Mouse (Mus musculus): ENCODE data around the gene Eri2. TPM values are rescaled to one million over a fixed set of nuclear protein-coding genes. Genes with fewer than 3 reads are reported as not detected.

The Eri2 gene
- total RNA-seq (2022), result 1 to 10 TPM; 1.4 to 2.8 (median 2.1) TPM

DNA sequence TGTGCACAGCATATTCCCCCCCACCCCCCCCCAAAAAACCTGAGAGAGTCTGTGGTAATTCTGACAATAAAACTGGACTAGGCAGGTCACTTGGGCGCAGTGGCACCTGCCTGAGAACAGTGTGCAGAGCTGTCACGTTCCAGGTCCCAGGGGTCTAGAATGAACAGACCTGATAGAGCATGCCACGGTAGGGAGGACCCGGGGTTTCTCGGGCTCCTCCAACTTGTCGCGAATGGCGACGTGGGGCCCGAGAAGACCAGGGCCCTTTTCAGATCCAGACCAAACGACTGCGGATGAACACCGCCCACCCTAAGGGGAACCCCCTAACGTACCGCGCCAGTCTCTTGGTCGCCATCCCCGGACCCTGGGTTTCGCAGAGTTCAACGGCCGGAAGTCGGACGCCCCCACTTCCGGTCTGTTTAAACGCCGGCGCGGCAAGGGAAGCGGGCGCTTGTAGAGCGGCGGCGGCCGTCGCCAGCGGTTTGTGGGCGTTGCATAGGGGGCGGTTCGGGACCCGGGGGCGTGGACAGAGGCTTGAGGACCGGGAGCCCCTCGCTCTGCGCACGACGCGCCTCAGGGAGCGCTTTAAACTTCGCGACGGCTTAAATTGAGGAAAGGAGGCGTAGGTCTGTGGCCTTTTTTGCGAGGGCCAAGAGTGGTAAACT, at the start of gene Eri2, which contains the start of gene Rexo5:
Eri2 (minus strand) TSS at position 473 of the 665 bp plus-strand sequence.
Rexo5 (plus strand) TSS at position 421 of the 665 bp plus-strand sequence.
- DNase-seq (ENCODE audit: low spot score), result peak; percentile 75

DNA sequence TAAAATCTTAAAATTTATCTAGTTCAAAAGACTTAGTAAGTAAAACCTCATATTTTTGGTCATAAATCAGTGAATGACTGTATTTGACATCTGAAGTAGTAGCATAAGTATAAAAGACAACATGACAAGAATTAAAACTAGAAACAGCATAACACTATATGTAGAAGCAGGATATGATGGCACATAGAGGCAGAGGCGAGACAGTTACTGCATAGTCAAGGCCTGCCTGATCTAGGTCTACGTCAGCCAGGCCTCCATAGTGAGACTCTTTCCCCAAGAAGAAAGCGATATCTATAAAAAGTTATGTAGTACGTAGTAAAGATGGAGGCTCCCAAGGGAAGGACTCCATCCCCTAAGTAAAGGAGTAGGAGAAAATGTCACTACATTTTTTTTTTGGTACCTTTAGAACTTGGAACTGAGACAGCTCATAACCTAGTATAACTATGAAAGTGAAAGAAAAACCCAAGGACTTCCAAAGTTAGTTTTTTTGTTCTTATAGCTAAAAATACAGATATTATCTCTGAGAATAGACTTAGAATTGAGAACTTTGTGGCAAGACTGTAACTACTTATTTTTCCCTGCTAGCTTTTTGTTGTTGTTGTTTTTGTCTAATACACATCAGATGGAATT, 48.1 kb upstream of the Eri2 start:
- no peak for DNase-seq (ENCODE audit: low spot score)

DNA sequence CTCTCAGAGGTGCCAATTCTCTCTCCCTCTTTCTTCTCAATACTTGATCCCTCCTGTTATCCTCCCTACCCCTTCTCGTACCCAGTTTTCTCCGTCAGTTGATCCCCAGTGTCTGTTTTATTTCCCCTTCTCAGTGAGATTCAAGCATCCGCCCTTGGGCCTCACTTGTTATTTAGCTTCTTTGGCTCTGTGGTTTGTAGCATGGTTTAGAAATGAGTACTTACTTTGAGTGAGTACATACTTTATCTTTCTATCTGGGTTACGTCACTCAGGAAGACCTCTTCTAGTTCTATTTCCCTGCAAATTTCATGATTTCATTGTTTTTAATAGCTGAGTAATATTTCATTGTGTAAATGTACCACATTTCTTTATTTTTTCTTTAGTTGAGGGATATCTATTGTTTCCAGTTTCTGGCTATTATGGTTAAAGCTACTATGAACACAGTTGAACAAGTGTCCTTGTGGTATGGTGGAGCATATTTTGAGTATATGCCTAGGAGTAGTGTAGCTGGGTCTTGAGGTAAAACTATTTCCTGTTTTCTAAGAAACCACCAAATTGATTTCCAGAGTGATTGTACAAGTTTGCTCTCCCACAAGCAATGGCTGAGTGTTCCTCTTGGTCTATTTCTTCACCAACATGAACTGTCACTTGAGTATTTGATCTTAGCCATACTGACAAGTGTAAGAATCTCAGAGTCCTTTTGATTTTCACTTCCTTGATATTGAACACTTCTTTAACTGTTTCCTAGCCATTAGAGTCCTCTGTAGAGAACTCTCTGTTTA, 42.3 kb upstream of the Eri2 start:
- no peak for DNase-seq (ENCODE audit: low spot score)

DNA sequence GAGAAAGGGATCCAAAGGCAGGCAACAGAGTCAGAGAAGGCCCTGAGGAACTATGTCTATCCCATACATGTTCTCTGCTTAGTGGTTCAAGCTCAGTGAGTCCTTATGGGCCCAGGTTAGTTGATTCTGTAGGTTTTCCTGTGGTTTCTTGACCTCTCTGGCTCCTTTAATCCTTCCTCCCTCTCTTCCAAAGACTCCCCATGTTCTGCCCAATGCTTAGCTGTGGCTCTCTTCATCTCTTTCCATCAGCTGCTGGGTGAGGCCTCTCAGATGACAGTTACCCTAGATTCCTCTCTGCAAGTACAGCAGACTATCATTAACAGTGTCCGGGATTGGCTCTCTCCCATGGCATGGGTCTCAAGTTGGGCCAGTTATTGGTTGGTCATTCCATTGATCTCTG, 41.5 kb upstream of the Eri2 start:
- no peak for DNase-seq (ENCODE audit: low spot score)

DNA sequence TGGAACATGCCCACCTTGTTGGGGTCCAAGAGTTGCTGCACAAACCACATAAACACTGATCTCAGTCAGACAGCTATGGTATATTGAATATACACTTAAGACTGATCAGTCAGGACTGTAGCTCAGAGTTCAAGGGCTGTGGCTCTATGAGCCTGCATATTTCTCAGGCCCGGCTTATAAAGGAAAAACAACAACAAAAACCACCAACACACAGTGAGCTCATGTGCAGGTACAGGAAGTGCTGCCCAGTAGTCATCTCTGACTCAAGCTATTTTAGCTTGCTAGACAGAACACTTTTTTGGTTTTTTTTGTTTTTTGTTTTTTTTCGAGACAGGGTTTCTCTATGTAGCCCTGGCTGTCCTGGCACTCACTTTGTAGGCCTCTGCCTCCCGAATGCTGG, 14.9 kb upstream of the Eri2 start:
- no peak for DNase-seq (ENCODE audit: low spot score)

DNA sequence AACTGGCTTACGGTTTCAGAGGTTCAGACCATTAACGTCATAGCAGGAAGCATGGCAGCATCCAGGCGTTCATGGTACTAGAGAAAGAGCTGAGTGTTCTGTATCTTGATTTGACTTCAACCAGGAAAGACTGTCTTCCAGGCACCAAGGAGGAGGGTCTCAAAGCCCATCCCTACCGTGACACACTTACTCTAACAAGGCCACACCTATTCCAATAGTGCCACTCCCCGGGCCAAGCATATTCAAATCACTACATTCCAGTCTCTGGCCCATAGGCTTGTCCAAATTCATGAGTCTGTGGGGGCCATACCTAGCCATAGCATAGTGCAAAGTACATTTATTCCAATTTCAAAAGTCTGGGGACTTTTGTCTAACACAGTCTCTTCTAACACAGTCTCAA, 13.5 kb upstream of the Eri2 start:
- no peak for DNase-seq (ENCODE audit: low spot score)

DNA sequence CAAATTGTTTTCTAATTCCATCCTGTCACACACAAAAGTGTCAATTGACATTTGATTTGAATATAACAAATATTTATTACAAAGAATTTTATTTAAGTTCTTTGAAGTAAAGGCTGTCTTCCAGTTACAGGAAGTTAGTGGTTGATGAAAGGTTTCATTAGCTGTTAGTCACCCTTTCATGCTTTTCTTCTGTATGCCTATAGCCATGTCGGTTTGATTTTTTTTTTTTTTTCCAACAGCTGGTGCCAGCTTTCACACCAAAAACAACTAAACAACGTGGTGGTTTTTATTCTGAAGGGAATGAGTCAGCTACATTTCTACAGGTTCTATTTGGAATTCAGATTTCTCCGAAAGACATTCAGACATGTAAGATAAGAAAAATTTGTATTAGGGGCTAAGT, 7.1 kb upstream of the Eri2 start:
- no peak for DNase-seq (ENCODE audit: low spot score)

DNA sequence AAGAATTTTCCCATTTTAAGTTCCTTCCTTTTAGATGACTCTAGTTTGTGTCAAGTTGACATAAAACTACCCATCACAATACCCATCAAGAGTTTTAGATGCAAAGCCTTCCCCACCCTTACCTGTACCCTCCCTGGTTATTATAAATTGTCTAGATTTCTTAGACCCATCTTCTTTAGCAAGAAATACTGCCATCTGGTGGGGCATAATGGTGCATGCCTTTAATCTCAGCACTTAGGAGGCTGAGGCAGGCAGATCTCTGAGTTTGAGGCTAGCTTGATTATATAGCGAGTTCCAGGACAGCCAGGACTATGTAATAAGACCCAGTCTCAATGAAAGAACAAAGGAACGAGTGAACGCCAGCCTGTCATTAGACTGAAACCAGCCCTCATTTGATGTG, 6.6 kb upstream of the Eri2 start:
- no peak for DNase-seq (ENCODE audit: low spot score)

DNA sequence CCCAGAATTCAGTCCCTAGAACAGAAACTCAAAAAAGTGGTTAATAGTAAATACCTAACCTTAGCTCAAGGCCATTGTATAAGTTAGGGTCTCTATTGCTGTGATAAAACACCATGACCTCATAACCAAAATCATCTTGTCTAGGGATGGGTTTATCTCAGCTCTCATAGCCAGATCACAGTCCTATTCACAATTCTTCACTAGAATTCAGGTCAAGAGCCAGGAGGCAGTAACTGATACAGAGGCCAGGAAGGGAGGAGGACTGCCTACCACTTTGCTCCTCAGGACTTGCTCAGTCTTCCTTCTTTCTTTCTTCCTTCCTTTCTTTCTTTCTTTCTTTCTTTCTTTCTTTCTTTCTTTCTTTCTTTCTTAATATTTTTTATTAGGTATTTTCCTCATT, 1.5 kb upstream of the Eri2 start:
- no peak for DNase-seq (ENCODE audit: low spot score)

DNA sequence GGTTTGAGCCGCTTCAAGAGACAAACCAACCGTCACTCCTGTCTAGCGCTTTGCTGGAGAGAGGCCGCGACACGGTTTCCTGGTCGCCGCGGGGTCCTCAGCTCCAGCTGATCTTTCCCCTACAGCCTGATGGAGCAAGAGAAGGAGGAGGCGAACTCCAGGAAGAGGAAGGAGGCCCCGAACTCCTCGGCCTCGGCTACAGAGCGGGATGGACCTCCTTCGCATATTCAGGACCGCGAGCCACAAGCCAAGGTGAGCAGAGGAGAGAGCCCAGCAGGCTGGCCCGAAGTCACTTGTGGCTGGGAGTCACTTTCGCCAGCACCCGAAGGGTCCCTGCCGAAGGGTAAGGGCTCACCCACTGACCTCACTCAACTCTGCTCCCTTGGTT, 387 bp upstream of the Eri2 start:
- DNase-seq (ENCODE audit: low spot score), result no peak

DNA sequence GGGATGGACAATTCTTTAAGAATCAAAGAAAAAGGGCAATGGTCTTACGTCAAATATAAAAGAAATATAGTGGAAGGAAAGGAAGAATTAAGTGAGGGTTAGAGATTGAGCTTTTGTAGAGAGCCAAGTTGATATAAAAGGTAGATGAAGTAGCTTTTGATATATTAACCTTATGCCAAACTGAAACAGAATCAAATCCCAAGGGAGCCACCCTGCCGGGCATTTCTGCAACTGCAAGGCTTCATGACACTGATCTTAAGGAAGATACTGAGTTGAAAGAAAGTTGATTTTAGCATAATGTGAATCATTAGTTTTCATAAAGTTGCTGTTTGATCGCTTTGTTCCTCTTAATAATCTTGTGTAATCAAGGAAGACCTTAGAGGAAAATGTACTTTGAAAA, 4.8 kb downstream of the Eri2 start:
- no peak for DNase-seq (ENCODE audit: low spot score)

DNA sequence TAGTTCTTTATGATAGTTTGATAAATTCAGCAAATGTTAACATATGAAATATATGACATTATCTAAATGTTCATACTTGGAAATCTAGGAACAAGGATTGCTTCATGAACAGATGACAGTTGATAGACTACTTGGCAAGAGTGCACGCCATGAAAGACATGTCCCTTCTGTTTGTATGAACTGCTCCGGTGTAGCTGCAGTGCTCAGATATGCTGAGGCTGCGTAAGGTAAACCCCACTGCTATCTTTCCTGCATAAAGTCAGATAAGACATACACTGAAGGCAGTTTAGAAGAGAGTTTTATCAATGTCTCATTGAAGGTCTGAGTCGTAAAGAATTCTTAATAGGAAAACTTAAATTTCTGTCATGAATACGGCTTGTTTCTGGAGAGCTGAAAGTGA, 8.9 kb downstream of the Eri2 start:
- no peak for DNase-seq (ENCODE audit: low spot score)

DNA sequence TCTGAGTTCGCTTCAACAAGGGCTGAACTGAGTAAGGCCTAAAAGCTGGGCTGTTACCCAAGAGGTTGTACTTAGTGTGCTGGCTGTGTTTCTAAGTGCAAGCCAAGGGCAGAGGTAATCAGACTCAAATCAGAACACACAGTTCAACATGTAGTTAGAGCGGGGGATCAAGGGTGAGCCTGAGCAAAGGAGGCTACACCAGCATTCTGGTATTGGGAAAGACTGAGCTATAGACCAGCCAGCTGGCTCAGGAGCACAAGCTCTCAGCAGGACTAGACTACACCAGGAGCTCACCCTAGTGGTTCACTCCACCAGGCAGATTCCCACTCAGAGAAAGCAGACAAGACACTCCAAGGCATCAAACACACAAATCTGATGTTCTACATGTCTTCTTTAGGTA, 10.4 kb downstream of the Eri2 start:
- peak; percentile 17 for DNase-seq (ENCODE audit: low spot score)

DNA sequence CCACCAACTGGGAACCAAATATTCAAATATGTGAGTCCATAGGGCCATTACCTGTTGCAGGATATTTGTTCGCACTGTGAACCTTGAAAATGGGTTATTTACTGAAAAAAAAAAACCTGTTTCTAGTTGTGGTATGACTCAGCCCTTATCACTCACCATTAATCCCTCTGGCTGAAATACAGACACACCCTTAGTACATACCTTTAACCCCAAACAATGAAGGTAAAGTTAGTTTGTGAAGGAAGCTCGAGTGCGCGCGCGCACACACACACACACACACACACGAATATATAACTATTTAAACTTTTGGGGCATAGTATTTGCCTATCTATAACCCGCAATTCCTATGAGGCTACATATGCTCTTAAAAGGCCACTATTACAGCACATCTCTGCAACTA, 24.0 kb downstream of the Eri2 start:
- DNase-seq (ENCODE audit: low spot score), result no peak

DNA sequence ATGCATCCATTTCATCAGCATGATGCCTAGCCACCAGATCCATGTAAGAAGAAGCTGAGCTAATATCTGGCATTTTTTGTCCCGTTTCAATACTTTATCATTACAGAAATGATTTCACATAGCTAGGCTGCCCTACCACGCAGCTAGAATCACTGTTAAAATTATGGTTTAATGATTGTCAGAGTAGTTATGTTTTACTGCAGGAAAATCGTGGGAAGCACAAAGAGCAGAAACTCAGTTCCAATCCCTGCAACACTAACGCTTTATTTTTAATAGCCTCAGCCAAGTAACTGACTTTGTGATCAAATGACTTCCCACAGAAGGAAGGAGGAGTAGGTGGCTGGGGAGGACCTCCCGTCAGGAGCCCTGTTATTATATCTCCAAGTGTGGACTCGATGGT, 26.9 kb downstream of the Eri2 start:
- DNase-seq (ENCODE audit: low spot score), result no peak

DNA sequence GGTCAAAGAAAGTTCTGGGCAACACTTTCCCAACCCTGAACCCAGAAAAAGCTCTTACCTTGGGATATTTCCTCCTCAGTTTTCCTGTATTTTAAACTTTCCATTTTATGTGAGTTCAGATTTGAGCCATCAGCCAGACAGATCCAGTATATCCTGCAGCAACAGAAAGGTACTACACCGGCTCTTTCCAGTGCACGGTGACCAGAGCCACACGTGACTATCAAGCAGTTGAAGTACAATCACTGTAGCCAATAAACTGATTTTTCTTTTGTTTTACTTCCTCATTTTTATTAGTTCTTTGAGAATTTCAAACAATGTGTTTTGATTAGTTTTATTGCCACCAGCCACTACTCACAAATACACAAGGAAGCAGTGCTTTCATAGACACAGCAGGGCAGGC, 29.5 kb downstream of the Eri2 start:
- DNase-seq (ENCODE audit: low spot score), result no peak

DNA sequence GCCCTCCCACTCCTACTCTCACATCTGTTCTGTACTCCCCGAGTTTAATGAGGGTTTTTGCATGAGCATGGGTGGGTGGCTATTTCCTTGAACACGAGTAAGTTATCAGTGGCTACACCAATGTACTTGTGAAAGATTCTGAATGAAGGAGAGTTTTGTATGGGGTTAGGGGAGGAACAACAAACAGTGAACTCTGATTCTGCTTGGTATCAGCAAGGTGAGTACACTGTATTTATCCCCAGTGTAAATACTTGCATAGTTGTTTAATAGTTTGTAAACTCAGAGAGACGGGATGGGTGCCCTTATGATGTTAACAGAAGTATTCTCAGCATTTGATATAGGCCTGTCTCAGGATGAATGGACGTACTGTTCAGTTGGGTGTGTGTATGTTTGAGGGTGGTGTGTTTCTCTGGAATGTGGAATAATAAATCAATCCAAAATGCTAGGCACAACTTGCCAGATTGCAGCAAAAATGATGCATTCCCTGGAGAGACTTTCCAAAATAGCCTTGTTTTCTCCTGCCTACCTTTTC, 31.6 kb downstream of the Eri2 start:
- no peak for DNase-seq (ENCODE audit: low spot score)

DNA sequence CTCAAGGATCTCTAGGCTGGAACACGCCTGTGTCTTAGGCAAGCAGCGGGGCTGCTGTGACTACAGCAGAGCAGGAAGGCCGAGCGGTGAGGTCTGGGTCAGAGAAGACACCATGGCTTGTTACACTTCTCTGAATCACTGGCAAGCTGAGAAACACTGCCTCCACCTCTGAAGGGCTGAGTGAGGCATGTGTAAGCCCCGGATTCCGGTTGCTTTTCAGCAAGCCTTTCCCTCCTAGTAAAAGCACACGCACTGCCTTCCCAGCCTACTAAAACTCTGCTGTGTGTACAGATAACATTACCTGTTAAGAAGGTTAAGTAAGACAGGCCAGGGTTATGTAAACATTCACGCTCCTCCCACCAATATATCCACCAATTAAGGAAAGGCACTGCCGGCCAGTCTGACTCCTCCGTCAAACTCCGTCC, 33.3 kb downstream of the Eri2 start, which contains the start of gene Acsm3:
Acsm3 (plus strand) TSS at position 397 of the 425 bp plus-strand sequence.
- no peak for DNase-seq (ENCODE audit: low spot score)

DNA sequence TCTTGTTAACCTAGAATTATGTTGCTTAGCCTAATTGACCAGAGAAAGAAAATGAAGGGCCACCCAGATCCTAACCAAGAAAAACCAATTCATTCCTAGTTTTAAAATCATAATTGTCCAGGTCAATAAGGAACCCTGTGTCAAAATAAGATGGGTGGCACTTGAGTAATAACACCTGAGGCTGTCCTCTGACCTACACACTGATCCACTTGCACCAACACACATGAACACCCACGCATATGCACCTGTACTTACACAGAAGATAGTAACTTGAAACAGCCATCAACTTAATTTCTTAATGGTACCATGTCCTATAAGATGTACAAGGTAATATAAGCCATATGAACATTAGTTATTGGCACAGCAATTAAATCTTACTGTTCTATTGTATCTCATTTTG, 40.2 kb downstream of the Eri2 start:
- DNase-seq (ENCODE audit: low spot score), result no peak

DNA sequence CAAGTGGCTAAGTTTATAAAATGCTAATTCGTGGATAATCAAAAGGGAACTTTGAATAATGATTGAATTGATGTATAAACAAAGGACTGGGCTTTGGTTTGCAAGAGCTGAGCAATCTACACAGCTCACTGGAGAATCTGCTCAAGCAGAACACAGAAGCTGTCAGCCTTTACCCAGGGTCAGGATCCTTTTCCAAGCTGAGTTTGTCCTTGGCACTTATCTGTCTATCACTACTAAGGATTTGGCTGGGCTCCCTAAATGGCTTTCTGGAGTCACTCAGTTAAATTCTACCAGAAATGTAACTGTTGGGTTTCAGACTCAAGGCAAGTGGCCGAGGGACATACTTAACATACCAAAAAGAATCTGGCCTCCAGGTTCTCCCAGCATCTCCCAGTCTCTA, 43.9 kb downstream of the Eri2 start:
- DNase-seq (ENCODE audit: low spot score), result no peak

DNA sequence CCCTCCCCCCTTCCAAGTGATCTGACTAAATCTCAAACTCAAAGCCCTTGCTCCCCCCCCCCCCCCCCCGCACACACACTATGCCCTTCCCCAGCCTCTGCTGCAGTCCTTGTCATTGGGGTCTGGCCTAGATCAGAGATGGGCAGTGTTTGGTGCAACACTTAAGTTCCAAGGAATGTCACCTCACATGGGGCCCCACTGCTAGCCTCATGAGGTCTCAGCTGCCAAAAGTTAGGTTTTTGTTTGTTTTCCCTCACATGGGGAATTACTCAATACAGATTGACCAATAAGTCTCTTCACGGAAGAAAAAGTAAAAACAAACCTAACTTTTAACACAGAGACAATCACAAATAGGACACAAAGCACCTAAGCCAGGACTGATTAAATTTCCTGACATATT, 45.1 kb downstream of the Eri2 start:
- DNase-seq (ENCODE audit: low spot score), result no peak

DNA sequence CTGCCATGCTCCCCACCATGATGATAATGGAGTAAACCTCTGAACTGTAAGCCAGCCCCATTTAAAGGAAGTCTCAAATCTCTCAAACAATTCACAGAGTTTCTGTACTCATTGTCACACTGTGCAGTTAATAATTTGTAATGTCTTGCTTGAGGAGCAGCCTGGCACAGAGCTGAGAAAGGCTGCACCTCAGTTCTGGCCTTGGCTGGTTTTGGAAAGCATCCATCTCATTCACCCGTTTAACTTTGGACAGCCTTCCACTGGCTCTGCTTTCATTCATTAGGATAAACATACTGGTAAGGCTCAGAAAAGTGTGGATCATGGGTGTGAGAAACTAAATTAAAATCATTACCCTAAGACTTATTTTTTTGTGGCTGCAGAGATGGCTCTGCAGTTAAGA, 48.0 kb downstream of the Eri2 start:
- no peak for DNase-seq (ENCODE audit: low spot score)

DNA sequence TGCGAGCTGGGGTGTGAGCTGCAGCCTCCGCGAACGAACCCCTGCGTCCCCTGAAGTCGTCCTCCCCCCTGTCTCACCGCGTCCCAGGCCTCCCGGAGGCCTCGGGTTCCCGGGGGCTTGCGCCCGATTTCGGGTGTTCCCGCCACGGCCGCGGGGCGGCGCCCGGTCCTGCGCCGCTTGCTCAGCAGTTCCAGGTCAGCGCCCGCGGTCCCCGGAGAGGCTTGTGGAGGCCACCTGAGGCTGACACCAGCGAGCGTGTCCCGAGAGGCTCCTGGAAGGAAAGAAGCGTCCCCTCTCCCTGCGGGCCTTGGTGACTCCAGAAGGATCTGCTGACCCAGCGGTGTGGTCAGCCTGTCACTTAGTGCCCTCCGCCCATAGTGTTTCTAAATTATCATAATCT, 49.5 kb downstream of the Eri2 start:
- DNase-seq (ENCODE audit: low spot score), result no peak

Measured in heart, adult 8-10 months (tissue).